Mouse (Mus musculus) adrenal gland, adult 8-10 months (tissue): Measurements from ENCODE around the gene Fam234a. TPM values are rescaled to one million over a fixed set of nuclear protein-coding genes. Genes with fewer than 3 reads are reported as not detected.
A peak's percentile ranks its signal among the peaks of the same experiment; 100 is the strongest.
"Not testable (repeated sequence)": the region's sequence is repeated elsewhere in the genome, so short reads cannot be mapped to it uniquely, and the experiment has no call there.

Experiments
- DNase-seq: peaks from one replicate; pipeline ENCODE4 v3.0.0; 2022
- total RNA-seq, 4 experiments: library from RNA; stranded (reverse); gene quantifications; 2 replicates each; pipeline ENCODE4 v1.2.4; 2022

Fam234a gene
- total RNA-seq: 100 to 1,000 TPM; 108 to 126 (median 119) TPM

- peak; percentile 93 for DNase-seq
Observed at GRCm38 (mm10) chr17:26244101-26244841, at the start of gene Fam234a. TSS of gene Fam234a (minus strand) at chr17:26244242.

- DNase-seq: no peak
Observed at GRCm38 (mm10) chr17:26289475-26289874, 45.4 kb upstream of the Fam234a start.

GRCm38 (mm10) chr17:26286199-26286955, 42.3 kb upstream of the Fam234a start:
- no peak for DNase-seq

GRCm38 (mm10) chr17:26276711-26277110, 32.7 kb upstream of the Fam234a start:
- DNase-seq: no peak

- DNase-seq: no peak
Observed at GRCm38 (mm10) chr17:26275933-26276332, 31.9 kb upstream of the Fam234a start.

- no peak for DNase-seq
Observed at GRCm38 (mm10) chr17:26272586-26272985, 28.5 kb upstream of the Fam234a start.

- not testable (repeated sequence) for DNase-seq
Observed at GRCm38 (mm10) chr17:26269577-26269976, 25.5 kb upstream of the Fam234a start.

- no peak for DNase-seq
Observed at GRCm38 (mm10) chr17:26268851-26269250, 24.8 kb upstream of the Fam234a start.

- no peak for DNase-seq
Observed at GRCm38 (mm10) chr17:26262384-26262783, 18.3 kb upstream of the Fam234a start.

- DNase-seq: no peak
Observed at GRCm38 (mm10) chr17:26261826-26262225, 17.8 kb upstream of the Fam234a start.

- no peak for DNase-seq
Observed at GRCm38 (mm10) chr17:26255313-26255712, 11.3 kb upstream of the Fam234a start.

- no peak for DNase-seq
Observed at GRCm38 (mm10) chr17:26253399-26253798, 9.4 kb upstream of the Fam234a start.

GRCm38 (mm10) chr17:26252539-26253251, 8.7 kb upstream of the Fam234a start, which contains the start of gene Luc7l:
TSS of gene Luc7l (plus strand) at chr17:26252896.
- DNase-seq: peak; percentile 92

GRCm38 (mm10) chr17:26251886-26252538, 8.0 kb upstream of the Fam234a start:
- no peak for DNase-seq

GRCm38 (mm10) chr17:26243471-26244100, 456 bp downstream of the Fam234a start:
- DNase-seq: peak; percentile 79

GRCm38 (mm10) chr17:26240990-26241389, 3.1 kb downstream of the Fam234a start:
- DNase-seq: no peak

- DNase-seq: no peak
Observed at GRCm38 (mm10) chr17:26240120-26240790, 3.8 kb downstream of the Fam234a start.

- no peak for DNase-seq
Observed at GRCm38 (mm10) chr17:26239551-26239950, 4.5 kb downstream of the Fam234a start.

GRCm38 (mm10) chr17:26237667-26238066, 6.4 kb downstream of the Fam234a start:
- no peak for DNase-seq

- no peak for DNase-seq
Observed at GRCm38 (mm10) chr17:26235077-26235815, 8.8 kb downstream of the Fam234a start.

- DNase-seq: no peak
Observed at GRCm38 (mm10) chr17:26234386-26234785, 9.7 kb downstream of the Fam234a start.
